Mouse (Mus musculus) G1E-ER4 (cell line): Measurements from ENCODE around the gene Mpeg1. TPM values are rescaled to one million over a fixed set of nuclear protein-coding genes. Genes with fewer than 3 reads are reported as not detected.

Experiments used
- GATA1 ChIP-seq: IDR thresholded peaks from one replicate; pipeline ENCODE4 v1.8.0; 2012; ENCODE audit warnings: low read length, inconsistent platforms
- polyA plus RNA-seq: library from polyadenylated mRNA; stranded (reverse); fragments of >175 nt; gene quantifications from 2 replicates; pipeline ENCODE4 v1.2.3, GENCODE M21; 2012

The Mpeg1 gene
- polyA plus RNA-seq, 1 experiment, result not detected

DNA sequence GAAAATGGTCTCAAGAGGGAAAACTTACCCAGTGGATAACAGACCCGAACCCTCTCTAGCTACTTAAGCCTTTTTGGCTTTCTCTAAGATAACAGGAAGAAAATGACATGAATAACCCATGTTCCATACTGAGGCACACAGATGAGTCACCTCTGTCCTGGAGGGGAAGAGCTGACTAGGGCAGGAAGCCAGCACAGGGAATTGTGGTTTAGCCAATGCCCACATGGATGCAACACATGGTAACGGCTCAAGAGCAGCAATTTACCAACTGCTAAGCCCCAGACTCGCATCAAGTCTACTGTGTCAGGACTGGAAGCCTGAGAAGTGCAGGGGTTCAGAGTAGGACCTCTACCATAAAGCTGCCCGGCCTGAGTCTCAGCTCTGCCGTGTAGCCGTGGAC lies 17.8 kb downstream of the Mpeg1 start:
- no peak for TF ChIP-seq GATA1

DNA sequence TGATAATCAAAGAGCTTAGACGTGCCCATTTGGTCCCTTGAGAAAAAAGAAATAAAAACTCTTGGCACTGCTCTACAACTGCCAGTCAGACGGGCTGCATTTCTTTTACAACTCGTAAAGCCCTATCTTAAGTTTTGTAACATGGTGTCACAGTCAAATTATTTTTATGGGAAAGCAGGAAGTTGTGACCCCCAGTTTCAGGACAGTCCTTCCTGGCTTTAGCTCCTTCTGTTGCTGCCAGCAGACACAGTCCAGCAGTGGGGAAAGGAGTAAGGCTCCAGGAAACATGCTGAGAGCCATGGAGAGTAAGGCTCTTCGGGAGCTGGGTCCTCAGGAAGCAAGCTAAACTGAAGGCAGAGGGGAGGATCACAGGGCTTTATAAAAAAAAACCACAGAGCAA lies 23.2 kb downstream of the Mpeg1 start:
- no peak for TF ChIP-seq GATA1

DNA sequence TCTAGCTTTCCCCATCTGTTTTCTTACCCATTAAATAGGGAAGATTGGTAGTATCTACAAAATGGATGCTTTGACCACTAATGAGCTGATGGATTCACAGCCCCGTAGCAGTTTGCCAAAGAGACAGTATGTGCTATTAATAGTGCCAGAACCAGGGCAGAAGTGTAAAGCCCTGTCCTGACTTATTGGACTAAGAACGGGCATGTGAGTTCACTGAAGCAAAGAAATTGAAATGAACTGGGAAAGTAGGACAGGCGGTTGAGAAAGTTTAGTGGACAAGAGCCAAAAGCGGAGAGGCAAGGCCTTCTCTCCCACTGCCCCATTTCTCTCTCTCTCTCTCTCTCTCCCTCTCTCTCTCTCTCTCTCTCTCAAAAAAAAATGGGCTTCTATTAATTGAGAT lies 23.6 kb downstream of the Mpeg1 start:
- TF ChIP-seq GATA1, result no peak

DNA sequence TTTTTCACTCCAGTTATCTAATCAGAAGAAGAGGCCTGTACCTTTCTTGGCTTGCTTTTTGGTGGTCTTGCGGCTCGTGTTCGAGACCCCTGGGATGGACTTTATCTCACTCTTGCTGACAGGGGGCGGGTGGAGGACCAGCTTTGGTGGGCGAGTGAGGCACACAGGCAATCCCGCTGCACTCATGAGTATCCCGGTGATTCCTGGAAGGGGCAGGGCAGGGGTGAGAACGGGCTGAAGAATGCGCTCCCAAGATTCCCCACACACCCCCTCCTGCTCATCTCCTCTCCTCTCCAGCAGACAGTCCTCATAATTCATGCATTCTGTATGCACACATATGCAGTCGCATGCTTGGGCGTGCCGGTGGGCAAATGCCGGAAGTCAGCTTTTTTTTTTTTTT lies 24.6 kb downstream of the Mpeg1 start:
- no peak for TF ChIP-seq GATA1

DNA sequence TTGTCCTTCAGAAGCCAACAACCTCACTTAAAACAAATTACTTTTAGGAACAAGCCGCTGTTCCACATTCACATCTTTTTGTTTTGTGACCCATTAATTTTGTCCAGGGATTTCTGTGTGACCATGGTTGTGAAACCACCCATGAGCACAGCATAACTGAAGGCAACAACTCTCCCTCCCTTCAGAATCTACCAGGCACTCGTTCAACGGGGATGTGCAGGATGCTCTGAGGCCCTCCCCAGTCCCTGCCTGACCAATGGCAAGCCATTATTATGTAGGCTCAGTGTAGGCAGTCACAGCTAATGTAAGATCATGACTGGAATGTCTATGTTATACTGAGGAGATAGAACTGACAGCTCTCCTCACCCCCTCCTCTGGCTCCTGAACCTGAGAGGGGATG lies 25.1 kb downstream of the Mpeg1 start:
- no peak for TF ChIP-seq GATA1

DNA sequence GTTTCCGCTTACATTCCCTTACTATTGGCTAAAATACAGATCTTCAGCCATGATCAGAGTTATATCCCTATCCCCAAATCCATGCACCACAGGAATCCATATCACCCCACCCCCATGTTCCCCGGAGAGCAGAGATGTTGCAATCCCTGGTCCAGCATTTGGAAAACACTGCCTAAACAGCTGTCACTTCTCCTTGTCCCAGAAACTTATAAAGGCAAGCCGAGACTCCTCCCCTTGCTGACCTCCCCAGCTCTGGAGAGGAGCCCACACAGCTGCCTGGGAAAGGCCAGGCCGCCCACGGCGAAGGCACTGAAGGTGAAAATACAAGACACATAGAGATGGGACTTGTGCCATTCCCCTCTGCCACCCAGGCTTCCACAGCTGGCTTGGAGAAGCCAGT lies 26.3 kb downstream of the Mpeg1 start:
- TF ChIP-seq GATA1, result no peak

DNA sequence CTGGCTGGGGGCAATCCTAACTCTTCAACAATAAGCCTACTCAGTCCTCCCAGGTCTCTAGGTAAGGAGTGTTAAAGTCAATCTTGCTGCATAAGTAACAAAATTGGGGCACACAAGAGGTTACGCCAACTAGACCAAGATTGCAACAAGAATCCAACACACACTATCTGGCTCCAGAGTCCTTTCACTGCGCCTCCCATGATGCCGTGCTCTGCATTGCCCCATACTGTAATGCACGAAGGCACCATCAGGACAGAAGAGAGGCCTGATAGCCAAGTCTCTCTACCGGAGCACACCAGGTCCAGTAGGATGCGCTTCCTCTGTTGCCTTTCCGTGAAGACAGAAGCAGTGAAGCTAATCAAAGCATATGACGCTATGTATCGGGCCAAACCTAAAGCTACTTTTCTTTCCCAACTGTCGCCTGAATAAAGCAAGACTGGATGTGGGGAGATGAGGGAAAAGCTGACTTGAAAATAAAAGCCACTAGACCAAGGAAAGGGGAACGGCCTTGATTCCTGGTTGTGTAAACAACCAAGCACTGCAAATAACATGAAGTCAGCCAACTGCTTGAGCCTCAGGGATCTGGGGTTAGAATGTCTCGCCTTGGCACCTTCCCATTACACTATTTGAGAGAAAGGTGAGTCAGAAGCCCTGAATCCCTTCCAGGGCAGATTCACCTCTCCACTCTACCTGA lies 27.1 kb downstream of the Mpeg1 start:
- TF ChIP-seq GATA1, result no peak

DNA sequence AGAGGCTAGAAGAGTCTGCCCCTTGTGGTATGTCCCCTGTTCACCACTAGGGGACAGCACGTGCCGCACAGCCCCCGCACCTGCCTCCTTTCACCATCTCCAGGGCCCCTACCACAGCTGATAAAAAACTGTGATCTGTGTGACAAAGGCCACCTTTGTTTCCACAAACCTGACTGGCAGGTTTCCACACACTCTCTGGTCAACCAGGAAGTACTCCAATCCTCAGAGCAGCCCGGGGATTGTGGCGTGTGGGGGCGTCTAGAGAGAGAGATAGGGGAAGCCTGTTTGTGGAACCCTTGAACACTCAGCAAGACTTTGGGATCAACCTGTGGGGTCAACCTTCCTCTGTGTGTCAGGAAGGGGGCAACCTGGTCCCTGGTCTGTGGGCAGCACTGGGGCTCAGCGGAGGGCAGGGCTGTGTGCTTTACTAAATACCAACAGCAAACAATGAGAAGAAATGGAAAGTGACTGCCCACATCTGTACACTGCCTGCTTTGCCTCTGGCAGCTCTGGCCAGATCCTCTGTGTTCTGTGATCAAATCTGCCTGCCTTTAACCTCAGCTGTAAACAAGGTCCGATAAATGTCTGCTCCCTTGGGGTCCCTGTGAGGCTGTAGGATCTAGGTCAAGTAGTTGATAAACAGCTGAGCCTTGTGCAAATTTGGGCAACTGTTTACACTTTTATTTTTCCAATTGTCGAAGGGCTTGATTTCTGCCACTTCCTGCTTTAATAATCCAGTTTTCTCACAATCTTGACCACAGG lies 27.8 kb downstream of the Mpeg1 start:
- no peak for TF ChIP-seq GATA1

DNA sequence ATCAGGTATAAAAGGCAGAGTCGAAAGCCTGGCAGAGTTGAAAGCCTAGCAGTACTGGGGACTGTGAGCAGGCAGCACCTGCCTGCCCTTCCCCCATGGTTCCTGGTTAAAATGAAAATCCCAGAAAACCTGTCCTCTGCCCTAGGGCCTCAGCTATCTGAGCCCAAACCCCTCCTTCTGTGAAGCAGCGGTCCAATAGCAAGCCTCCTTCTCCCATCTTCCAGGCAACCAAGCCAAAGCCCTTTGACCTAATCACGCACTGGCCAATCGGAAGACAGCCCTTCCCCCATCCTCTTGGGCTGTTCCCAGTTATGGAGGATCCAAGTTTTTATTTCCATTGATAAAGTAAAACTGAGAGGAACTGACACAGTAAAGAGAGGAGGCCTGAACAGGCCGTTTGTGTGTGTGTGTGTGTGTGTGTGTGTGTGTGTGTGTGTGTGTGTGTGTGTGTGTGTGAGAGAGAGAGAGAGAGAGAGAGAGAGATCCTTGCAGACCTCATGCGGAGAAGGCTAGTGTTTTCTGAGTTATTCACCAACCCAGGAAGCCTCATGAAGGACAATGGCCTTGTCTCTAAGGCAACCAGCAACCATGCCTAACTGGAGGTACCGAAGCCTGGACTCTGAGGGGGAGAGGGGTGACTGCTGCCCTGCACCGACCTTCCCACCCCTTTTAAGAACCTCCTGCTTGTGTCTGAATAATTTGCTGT lies 28.5 kb downstream of the Mpeg1 start:
- no peak for TF ChIP-seq GATA1

DNA sequence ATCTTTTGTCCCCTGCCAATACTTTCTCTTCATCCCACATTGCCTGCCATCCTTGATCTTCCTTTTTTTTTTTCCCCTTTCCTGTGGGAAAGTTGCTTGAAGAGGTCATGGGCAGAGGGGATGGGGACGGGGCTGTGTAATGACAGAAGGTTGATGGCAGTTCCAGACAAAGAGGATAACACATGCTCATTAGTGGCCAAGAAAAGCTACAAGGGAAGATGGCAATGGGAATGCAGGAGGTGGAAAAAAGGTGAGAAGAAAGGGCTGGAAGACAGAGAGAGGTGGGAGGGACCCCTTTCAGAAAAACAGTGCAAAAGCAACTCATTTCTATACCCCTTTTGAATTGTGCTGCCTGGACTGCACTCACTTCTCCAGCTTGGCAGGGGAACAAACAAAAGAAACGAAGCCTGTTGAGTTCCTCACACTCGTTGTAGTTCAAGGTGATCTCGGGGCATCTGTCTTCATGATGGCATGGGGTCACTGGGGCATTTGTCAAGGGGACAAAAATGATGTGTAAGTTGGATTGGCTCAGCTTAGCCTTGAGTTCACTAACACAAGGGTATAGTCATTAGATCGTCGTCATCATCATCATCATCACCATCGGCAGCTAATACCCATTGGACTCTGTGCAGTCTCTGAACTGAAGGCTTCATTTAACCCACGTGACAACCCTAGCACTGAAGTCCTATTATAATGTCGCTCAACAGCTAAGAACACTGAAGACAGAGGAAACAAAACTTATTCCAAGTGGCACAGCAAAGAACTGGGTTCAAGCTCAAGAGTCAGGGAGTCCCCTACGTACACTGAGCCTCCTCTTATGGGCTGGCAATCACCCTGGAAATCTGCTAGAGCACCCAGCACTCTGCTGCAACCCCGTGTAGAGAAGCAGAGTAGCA lies 29.3 kb downstream of the Mpeg1 start:
- no peak for TF ChIP-seq GATA1

DNA sequence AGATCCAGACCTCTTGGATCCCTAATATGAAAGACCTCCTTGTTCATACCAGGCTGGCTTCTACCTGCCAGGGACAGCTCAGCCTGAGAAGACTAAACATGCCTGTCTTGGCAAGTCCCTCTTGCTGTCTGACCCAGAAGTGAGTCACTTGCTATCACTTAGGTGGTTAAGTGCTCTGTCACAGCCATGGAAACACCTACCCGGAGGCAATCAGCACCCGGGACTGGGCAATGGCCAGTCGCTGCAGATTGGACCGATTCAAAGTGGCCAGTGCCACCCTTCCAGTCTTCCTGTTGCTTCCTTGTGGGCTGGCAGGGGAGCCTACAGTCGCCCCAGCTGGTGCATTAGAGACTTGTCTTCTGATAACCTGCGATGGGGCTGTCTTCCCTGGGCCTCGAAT lies 31.1 kb downstream of the Mpeg1 start:
- TF ChIP-seq GATA1, result no peak

DNA sequence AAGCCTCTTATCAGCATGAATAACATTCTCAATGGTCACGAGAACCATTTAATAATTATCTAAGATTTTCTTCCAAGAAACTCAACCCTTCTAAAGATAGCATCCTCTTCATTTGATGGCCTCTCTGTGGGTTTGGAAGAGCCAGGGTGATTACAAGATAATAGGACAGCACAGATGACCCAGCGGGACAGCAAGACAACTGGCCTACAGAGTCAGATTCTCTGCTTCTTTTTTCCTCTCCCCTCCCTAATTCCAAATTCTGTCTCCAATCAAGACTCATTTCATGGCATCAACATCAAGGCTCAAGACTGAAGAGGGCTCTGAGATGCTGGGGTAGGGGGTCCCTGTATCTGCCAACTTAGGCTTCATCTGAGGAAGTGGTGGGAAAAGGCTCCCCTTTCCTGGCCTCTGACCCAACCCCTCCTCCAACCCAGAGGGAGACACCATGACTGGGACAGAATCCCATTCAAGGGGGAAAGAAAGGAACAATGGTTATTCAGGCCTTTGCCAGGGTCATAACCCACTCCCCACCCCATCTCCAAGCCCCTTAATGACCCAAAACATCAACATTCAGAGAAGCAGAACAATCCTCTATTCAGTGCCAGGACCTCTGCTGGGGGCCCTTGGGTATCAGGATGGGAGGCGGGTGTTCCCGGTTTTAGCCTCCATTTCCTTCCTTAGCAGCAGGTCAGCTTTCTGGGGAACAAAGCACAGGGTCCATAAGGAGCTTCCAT lies 33.0 kb downstream of the Mpeg1 start:
- TF ChIP-seq GATA1, result no peak

DNA sequence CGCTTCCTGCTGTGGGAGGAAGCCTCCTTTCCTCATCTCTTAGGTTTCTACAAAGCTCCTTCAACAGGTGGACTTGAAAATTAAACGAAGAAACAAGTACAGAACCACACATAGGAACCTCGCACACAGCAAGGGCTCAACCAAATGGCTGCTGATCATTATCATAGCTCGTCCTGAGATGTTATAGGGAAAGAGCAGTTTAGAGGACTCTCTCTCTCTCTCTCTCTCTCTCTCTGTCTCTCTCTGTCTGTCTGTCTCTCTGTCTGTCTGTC lies 33.5 kb downstream of the Mpeg1 start:
- no peak for TF ChIP-seq GATA1

DNA sequence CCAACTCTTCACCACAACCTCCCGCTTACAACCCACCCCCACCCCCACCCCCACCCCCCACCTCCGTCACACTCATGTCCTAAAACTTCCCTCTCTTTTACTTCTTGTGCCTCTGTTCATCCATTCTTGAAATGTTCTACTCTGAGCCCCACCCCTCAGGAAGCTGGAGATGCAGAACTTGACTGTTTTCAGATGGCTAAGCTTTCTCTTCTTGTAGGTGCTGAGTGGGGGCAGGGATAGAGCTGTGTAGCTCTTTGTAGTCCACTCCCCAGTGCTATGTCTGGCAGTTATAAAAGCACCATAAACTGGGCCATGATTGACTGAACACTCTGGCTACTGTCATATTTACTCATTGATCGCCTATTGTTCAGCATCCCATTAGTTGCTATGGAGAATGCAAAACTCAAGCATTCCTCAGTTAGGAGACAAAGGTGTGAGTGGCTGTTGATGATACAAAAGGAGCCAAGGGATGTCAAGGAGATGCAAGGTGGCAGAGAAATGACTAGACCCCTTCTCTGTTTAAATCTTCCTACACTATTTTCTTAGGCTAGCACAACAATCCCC lies 34.5 kb downstream of the Mpeg1 start:
- no peak for TF ChIP-seq GATA1

DNA sequence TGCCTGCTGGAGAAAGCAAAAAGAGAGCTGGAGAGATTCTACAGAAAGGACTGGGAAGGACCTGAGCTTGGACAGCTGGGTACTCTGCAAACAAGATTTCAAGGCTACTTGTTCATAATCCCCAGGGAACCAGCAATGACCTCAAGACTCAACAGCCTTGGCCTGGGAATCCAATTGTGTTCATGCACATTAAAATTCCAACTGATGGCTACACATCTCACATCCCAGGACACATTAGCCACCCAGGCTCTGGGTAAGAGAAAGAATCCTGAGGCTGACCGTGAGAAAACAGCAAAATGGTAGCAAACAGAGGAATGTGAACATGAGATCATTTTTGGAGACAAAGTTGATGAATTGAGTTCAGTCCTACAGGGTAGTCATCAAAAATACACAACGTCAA lies 35.7 kb downstream of the Mpeg1 start:
- TF ChIP-seq GATA1, result no peak
